Mouse (Mus musculus): Measurements from ENCODE around the gene Snx29. TPM values are rescaled to one million over a fixed set of nuclear protein-coding genes. Genes with fewer than 3 reads are reported as not detected.

The Snx29 gene
- polyA plus RNA-seq, 1 experiment from 2014 or later, result 19.2 TPM

GRCm38 (mm10) chr16:11599523-11599922 is 276.8 kb downstream of the Snx29 start:
- H3K27ac ChIP-seq, result no peak overlapping the region
- no peak overlapping the region for H3K9ac ChIP-seq
- H3K27me3 ChIP-seq, result no peaks in the 10 kb centered on the region
- no peak for ATAC-seq (ENCODE audit: low FRiP score)
- WGBS, result 84% methylated on average over 3 of the region's 3 CpGs
- no peak overlapping the region for H3K4me2 ChIP-seq (replicated peaks)
- no peak overlapping the region for H3K4me3 ChIP-seq
- peaks cover 7% of the 10 kb centered on the region for H3K4me1 ChIP-seq
- no peaks in the 10 kb centered on the region for H3K36me3 ChIP-seq
- no peaks in the 10 kb centered on the region for H3K9me3 ChIP-seq (replicated peaks)

GRCm38 (mm10) chr16:11601336-11602082 is 278.8 kb downstream of the Snx29 start:
- WGBS, result 89% methylated on average over 1 of the region's 1 CpGs
- no peak for ATAC-seq (ENCODE audit: low FRiP score)

GRCm38 (mm10) chr16:11603667-11604422 is 281.1 kb downstream of the Snx29 start:
- WGBS, result 68% methylated on average over 5 of the region's 5 CpGs
- H3K9me3 ChIP-seq (replicated peaks), result no peaks in the 10 kb centered on the region
- no peak overlapping the region for H3K4me2 ChIP-seq (replicated peaks)
- no peaks in the 10 kb centered on the region for H3K27me3 ChIP-seq
- no peaks in the 10 kb centered on the region for H3K4me1 ChIP-seq
- H3K27ac ChIP-seq, result no peak overlapping the region
- H3K4me3 ChIP-seq, result no peak overlapping the region
- no peak for ATAC-seq (ENCODE audit: low FRiP score)
- H3K36me3 ChIP-seq, result no peaks in the 10 kb centered on the region
- no peak overlapping the region for H3K9ac ChIP-seq

More at GRCm38 (mm10) chr16:11601336-11602082, 278.8 kb downstream of the Snx29 start:
- Histone ChIP-seq H3K4me1 (peaks cover 7% of the 10 kb centered on the region), H3K36me3 (no peaks in the 10 kb centered on the region), H3K27ac (no peak overlapping the region), H3K4me2 (replicated peaks) (no peak overlapping the region), H3K9ac (no peak overlapping the region), H3K4me3 (no peak overlapping the region), H3K9me3 (replicated peaks) (no peaks in the 10 kb centered on the region), H3K27me3 (no peaks in the 10 kb centered on the region)

- Histone ChIP-seq H3K4me1 (no peaks in the 10 kb centered on the region), H3K9ac (no peak overlapping the region), H3K27me3 (no peaks in the 10 kb centered on the region), H3K9me3 (replicated peaks) (peaks cover 6% of the 10 kb centered on the region; the same call in 1 of the 2 replicates), H3K4me2 (replicated peaks) (no peak overlapping the region), H3K4me3 (no peak overlapping the region), H3K27ac (no peak overlapping the region), H3K36me3 (no peaks in the 10 kb centered on the region; the same call in 1 of the 2 replicates)
- no peak for ATAC-seq (ENCODE audit: low FRiP score)
- 84% methylated on average over 3 of the region's 3 CpGs for WGBS
These were observed 289.9 kb downstream of the Snx29 start for GRCm38 (mm10) chr16:11612526-11613126.

- Histone ChIP-seq H3K9ac (no peak overlapping the region), H3K4me3 (no peak overlapping the region), H3K4me1 (no peaks in the 10 kb centered on the region), H3K9me3 (replicated peaks) (peaks cover 6% of the 10 kb centered on the region; the same call in 1 of the 2 replicates), H3K4me2 (replicated peaks) (no peak overlapping the region), H3K27ac (no peak overlapping the region), H3K36me3 (no peaks in the 10 kb centered on the region; the same call in 1 of the 2 replicates), H3K27me3 (no peaks in the 10 kb centered on the region)
- no peak for ATAC-seq (ENCODE audit: low FRiP score)
- WGBS, result 76% methylated on average over 3 of the region's 3 CpGs
These were observed 291.8 kb downstream of the Snx29 start for GRCm38 (mm10) chr16:11614401-11615014.

GRCm38 (mm10) chr16:11615633-11616032 is 292.9 kb downstream of the Snx29 start:
- Histone ChIP-seq H3K27me3 (no peaks in the 10 kb centered on the region), H3K4me3 (no peak overlapping the region), H3K4me2 (replicated peaks) (no peak overlapping the region), H3K9me3 (replicated peaks) (peaks cover 6% of the 10 kb centered on the region; the same call in 1 of the 2 replicates), H3K9ac (no peak overlapping the region), H3K36me3 (no peaks in the 10 kb centered on the region; the same call in 1 of the 2 replicates), H3K27ac (no peak overlapping the region), H3K4me1 (no peaks in the 10 kb centered on the region)
- ATAC-seq (ENCODE audit: low FRiP score), result no peak
- 69% methylated on average over 2 of the region's 2 CpGs for WGBS

GRCm38 (mm10) chr16:11619951-11620350 is 297.2 kb downstream of the Snx29 start:
- 92% methylated on average over 2 of the region's 2 CpGs for WGBS
- Histone ChIP-seq H3K36me3 (no peaks in the 10 kb centered on the region; the same call in 1 of the 2 replicates), H3K4me3 (no peak overlapping the region)

GRCm38 (mm10) chr16:11621042-11621441 is 298.3 kb downstream of the Snx29 start:
- Histone ChIP-seq H3K9ac (no peak overlapping the region), H3K4me3 (no peak overlapping the region), H3K4me1 (0 out of 2 replicates have a peak, but pooled peaks cover 1% of the 10 kb centered on the region), H3K27me3 (no peaks in the 10 kb centered on the region), H3K4me2 (replicated peaks) (no peak overlapping the region), H3K9me3 (replicated peaks) (peaks cover 6% of the 10 kb centered on the region; the same call in 1 of the 2 replicates), H3K36me3 (no peaks in the 10 kb centered on the region; the same call in 1 of the 2 replicates), H3K27ac (no peak overlapping the region)
- no peak for ATAC-seq (ENCODE audit: low FRiP score)
- WGBS, result 88% methylated on average over 3 of the region's 3 CpGs

More at GRCm38 (mm10) chr16:11619951-11620350, 297.2 kb downstream of the Snx29 start:
- Histone ChIP-seq H3K27me3 (no peaks in the 10 kb centered on the region), H3K27ac (no peak overlapping the region), H3K4me1 (no peaks in the 10 kb centered on the region), H3K4me2 (replicated peaks) (no peak overlapping the region), H3K9me3 (replicated peaks) (peaks cover 6% of the 10 kb centered on the region; the same call in 1 of the 2 replicates), H3K9ac (no peak overlapping the region)
- no peak for ATAC-seq (ENCODE audit: low FRiP score)

- no peak for ATAC-seq (ENCODE audit: low FRiP score)
These were observed 299.0 kb downstream of the Snx29 start for GRCm38 (mm10) chr16:11621664-11622063.

GRCm38 (mm10) chr16:11623032-11623431 is 300.3 kb downstream of the Snx29 start:
- Histone ChIP-seq H3K4me1 (0 out of 2 replicates have a peak, but pooled peaks cover 3% of the 10 kb centered on the region), H3K9ac (no peak overlapping the region), H3K27me3 (no peaks in the 10 kb centered on the region), H3K27ac (no peak overlapping the region), H3K4me3 (no peak overlapping the region), H3K4me2 (replicated peaks) (no peak overlapping the region), H3K9me3 (replicated peaks) (no peaks in the 10 kb centered on the region), H3K36me3 (no peaks in the 10 kb centered on the region)
- no peak for ATAC-seq (ENCODE audit: low FRiP score)
- WGBS, result 89% methylated on average over 3 of the region's 3 CpGs

More at GRCm38 (mm10) chr16:11621664-11622063, 299.0 kb downstream of the Snx29 start:
- 75% methylated on average over 1 of the region's 1 CpGs for WGBS
- no peaks in the 10 kb centered on the region; the same call in 1 of the 2 replicates for H3K36me3 ChIP-seq
- no peaks in the 10 kb centered on the region for H3K27me3 ChIP-seq
- H3K27ac ChIP-seq, result no peak overlapping the region
- H3K9me3 ChIP-seq (replicated peaks), result peaks cover 3% of the 10 kb centered on the region; the same call in 1 of the 2 replicates
- no peak overlapping the region for H3K4me3 ChIP-seq
- H3K4me2 ChIP-seq (replicated peaks), result no peak overlapping the region
- 0 out of 2 replicates have a peak, but pooled peaks cover 3% of the 10 kb centered on the region for H3K4me1 ChIP-seq
- H3K9ac ChIP-seq, result no peak overlapping the region

- Histone ChIP-seq H3K27ac (no peak overlapping the region), H3K9ac (no peak overlapping the region), H3K36me3 (no peaks in the 10 kb centered on the region), H3K4me1 (0 out of 2 replicates have a peak, but pooled peaks cover 3% of the 10 kb centered on the region), H3K27me3 (no peaks in the 10 kb centered on the region), H3K9me3 (replicated peaks) (no peaks in the 10 kb centered on the region), H3K4me2 (replicated peaks) (no peak overlapping the region), H3K4me3 (no peak overlapping the region)
- ATAC-seq (ENCODE audit: low FRiP score), result no peak
- WGBS, result 82% methylated on average over 2 of the region's 2 CpGs
These were observed 301.4 kb downstream of the Snx29 start for GRCm38 (mm10) chr16:11624121-11624520.
